Mouse (Mus musculus) stomach, embryonic 15.5 days (tissue): ENCODE measurements around the gene Gm49380. TPM values are rescaled to one million over a fixed set of nuclear protein-coding genes. Genes with fewer than 3 reads are reported as not detected.

ENCODE experiments used
- ATAC-seq: fragments of 200-750 bp; cut with Nextera tagmentation; 2 replicates; pipeline ENCODE4 v1.8.0; 2017; ENCODE audit warnings: low read depth, moderate number of reproducible peaks, moderate TSS enrichment; ENCODE audit not compliant: insufficient read depth, low FRiP score
- H3K27ac ChIP-seq: fragments of 300-500 bp; sonication (generic); 2 replicates; pipeline ENCODE4 v1.5.1; 2015; ENCODE audit warnings: mild to moderate bottlenecking, inconsistent platforms
- H3K27me3 ChIP-seq: fragments of 300-500 bp; sonication (generic); replicated peaks from 2 replicates; pipeline ENCODE4 v1.6.1; 2015; ENCODE audit warnings: inconsistent platforms
- H3K36me3 ChIP-seq: fragments of 300-500 bp; sonication (generic); 2 replicates; pipeline ENCODE4 v1.6.1; 2015; ENCODE audit warnings: inconsistent platforms
- H3K4me1 ChIP-seq: fragments of 300-500 bp; sonication (generic); 2 replicates; pipeline ENCODE4 v1.6.1; 2015; ENCODE audit warnings: inconsistent platforms
- H3K4me2 ChIP-seq: fragments of 300-500 bp; sonication (generic); 2 replicates; pipeline ENCODE4 v1.6.1; 2015; ENCODE audit warnings: mild to moderate bottlenecking, inconsistent platforms
- H3K4me3 ChIP-seq: fragments of 300-500 bp; sonication (generic); replicated peaks from 2 replicates; pipeline ENCODE4 v1.5.1; 2015; ENCODE audit warnings: inconsistent platforms
- H3K9ac ChIP-seq: fragments of 300-500 bp; sonication (generic); 2 replicates; pipeline ENCODE4 v1.6.1; 2015; ENCODE audit warnings: inconsistent platforms
- H3K9me3 ChIP-seq: fragments of 300-500 bp; sonication (generic); 2 replicates; pipeline ENCODE4 v1.6.1; 2016; ENCODE audit warnings: inconsistent platforms
- WGBS: fragments of 180-500 bp; shearing (Covaris S2); methylation state at CpG from one replicate; pipeline ENCODE4 v1.1.7; 2015; 5-methylcytosine and 5-hydroxymethylcytosine counted together
- polyA plus RNA-seq: library from polyadenylated mRNA; unstranded; fragments of >200 nt; fragmentation: Nextera tagmentation; extraction: Ambion mirVana; gene quantifications from 2 replicates; pipeline ENCODE4 v1.2.1, GENCODE M21; 2015

Gene Gm49380
- polyA plus RNA-seq, 1 experiment from 2014 or later: 0.14 TPM

DNA sequence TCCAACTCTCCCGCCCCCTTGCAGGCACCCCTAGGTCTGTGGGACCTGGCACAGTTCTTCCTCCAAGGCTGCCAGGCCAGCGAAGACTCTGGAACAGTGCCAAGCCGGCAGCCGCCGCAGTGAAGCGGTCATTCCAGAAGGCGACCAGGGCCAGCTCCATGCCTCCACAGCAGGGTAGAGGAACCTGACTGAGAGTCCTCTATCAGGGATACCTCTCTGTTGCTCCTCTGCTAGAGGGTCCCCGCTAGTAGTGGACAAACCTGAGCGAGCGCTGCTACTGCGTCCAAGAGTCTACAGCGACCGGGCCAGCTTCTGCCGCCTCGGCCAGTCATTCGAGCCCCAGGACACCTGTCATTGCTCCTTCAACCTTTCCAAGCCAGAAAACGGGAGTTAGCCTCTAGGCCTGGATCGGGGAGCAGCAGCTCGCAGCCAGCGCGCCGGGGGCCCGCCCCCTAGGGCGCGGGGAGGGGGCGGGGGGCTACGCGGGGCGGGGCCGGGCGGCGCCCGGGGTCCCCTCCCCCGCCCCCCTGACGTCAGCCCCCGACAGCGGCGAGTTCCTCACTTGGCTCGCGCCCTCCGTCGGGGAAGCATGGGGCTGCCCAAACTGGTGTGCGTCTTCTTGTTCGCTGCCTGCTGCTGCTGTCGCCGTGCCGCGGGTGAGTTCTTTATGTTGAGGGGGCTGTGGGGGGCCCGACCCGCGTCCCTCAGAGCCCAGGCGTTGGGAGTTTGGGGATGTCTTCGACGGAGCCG is 21.0 kb upstream of the Gm49380 start, which contains the start of gene Mcam:
TSS of gene Mcam (plus strand) at position 369 of the 750 bp plus-strand sequence.
- under 1% methylated on average over 50 of the region's 55 CpGs for WGBS
- peaks cover 28% of the 10 kb centered on the region for H3K4me1 ChIP-seq
- H3K36me3 ChIP-seq: no peaks in the 10 kb centered on the region
- peak within 1 kb of the TSS; percentile 65 for H3K4me3 ChIP-seq
- H3K27me3 ChIP-seq: no peaks in the 10 kb centered on the region
- H3K9me3 ChIP-seq: no peaks in the 10 kb centered on the region
- ATAC-seq: peak; percentile 21; the same call in 1 of the 2 replicates
- peak within 1 kb of the TSS; percentile 87 for H3K27ac ChIP-seq
- peak within 1 kb of the TSS; percentile 78 for H3K9ac ChIP-seq
- peak within 1 kb of the TSS; percentile 92 for H3K4me2 ChIP-seq

DNA sequence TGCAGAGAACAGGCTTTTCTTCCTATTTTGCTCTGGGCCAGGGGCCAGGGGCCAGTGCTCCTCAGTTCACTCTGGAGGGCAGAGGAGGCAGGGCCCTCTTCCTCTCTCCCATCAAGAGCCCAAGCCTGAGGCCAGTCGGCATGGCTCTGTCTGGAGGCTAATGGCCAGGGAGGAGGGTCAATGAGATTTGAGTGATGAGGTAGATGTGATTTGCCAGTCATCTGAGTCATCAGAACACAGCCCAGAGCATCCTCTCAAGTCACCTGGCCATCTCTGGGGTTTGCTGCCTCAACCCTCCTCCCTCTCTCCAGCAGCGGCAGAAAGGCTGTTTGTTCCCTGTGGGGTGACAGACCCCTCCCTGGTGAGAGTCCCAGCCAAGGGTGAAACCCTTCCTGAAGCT is 20.0 kb upstream of the Gm49380 start:
- H3K4me3 ChIP-seq: peak overlapping the region; percentile 65
- peak overlapping the region; percentile 92 for H3K4me2 ChIP-seq
- H3K27ac ChIP-seq: peak overlapping the region; percentile 87
- H3K27me3 ChIP-seq: no peaks in the 10 kb centered on the region
- peaks cover 28% of the 10 kb centered on the region for H3K4me1 ChIP-seq
- WGBS: 11% methylated on average over 2 of the region's 2 CpGs
- H3K36me3 ChIP-seq: no peaks in the 10 kb centered on the region
- no peak for ATAC-seq
- no peak overlapping the region for H3K9ac ChIP-seq
- H3K9me3 ChIP-seq: no peaks in the 10 kb centered on the region

DNA sequence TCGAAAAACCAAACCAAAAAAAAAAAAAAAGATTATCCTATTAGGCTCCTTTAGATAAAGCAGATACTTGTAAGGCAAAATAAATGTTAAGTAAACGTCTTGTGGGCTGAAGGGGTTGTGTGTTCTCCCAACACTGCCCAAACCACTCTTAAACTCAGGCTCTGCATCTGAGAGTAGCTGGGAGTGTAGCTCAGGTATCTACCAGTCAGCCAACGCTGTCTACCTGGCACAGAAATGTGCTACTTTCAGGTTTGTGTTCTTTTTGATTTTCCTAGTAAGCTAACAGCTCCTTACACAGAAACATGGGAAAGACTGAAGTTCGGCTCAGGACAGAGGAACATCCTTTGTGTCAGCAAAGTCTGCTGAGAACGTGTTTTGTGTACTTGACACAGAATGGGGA is 18.9 kb upstream of the Gm49380 start:
- 62% methylated on average over 5 of the region's 5 CpGs for WGBS
- H3K4me2 ChIP-seq: no peak overlapping the region
- no peak for ATAC-seq
- no peaks in the 10 kb centered on the region for H3K36me3 ChIP-seq
- H3K4me3 ChIP-seq: no peak overlapping the region
- H3K4me1 ChIP-seq: peaks cover 28% of the 10 kb centered on the region
- no peaks in the 10 kb centered on the region for H3K27me3 ChIP-seq
- no peak overlapping the region for H3K27ac ChIP-seq
- no peak overlapping the region for H3K9ac ChIP-seq
- H3K9me3 ChIP-seq: no peaks in the 10 kb centered on the region

DNA sequence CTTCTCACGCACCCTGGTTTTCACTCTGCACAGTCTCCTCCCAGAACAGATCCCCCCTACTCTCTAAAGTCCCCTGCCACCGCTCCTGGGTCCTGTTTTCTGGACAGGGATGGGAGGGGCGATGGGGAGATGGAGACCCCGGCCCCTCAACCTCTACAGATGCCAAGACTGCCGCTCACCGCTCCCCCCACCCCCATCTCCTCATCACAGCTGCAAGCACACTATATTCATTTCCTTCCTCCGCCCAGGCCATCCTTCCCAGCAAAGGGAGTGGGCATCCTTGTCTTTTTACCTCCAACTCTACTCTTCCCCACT is 17.9 kb upstream of the Gm49380 start:
- WGBS: 43% methylated on average over 7 of the region's 7 CpGs
- peak overlapping the region; percentile 90 for H3K27ac ChIP-seq
- no peak overlapping the region for H3K4me3 ChIP-seq
- no peak overlapping the region for H3K9ac ChIP-seq
- no peaks in the 10 kb centered on the region for H3K27me3 ChIP-seq
- H3K9me3 ChIP-seq: no peaks in the 10 kb centered on the region
- ATAC-seq: no peak
- no peaks in the 10 kb centered on the region for H3K36me3 ChIP-seq
- H3K4me2 ChIP-seq: no peak overlapping the region; the same call in 1 of the 2 replicates
- H3K4me1 ChIP-seq: peaks cover 32% of the 10 kb centered on the region

DNA sequence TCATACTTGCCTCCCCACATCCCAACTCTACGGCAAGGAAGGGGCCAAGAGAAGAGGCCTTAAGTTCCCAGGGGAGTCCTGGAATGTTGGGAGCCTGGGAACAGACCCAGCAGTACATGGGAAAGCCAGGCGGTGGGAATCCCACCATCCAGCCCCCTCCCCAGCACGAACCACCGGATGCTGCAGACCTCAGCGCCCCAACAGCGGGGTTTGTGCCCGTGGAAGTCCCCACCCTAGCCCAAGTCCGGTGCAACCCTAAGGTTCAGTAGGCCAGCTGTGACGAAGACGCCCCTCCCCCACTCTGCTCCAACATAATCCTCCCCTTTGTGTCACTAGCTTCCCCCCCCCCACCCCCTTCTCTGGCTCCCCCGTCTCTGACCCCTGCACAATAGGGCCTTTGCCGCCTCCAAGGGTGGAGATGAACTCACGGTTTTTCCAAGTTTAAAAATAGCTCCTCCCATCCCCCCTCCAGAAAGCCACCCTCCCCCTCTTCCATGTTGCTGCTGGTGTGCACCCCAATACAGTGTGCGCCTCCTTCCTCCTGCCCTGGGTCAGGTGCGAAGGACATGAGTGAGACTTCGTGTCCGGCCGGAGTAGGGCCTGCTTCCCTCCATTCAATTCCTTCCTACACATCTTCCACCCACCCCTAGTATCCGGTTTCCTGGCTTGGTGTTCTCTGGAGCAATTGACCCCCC is 17.4 kb upstream of the Gm49380 start:
- Histone ChIP-seq H3K27me3 (no peaks in the 10 kb centered on the region), H3K36me3 (no peaks in the 10 kb centered on the region), H3K9ac (no peak overlapping the region), H3K4me2 (peak overlapping the region; percentile 67), H3K4me1 (peaks cover 30% of the 10 kb centered on the region), H3K9me3 (no peaks in the 10 kb centered on the region), H3K27ac (peak overlapping the region; percentile 90), H3K4me3 (peak overlapping the region; percentile 38; the same call in 1 of the 2 replicates)
- WGBS: 25% methylated on average over 19 of the region's 19 CpGs
- ATAC-seq: peak; percentile 9; the same call in 1 of the 2 replicates

DNA sequence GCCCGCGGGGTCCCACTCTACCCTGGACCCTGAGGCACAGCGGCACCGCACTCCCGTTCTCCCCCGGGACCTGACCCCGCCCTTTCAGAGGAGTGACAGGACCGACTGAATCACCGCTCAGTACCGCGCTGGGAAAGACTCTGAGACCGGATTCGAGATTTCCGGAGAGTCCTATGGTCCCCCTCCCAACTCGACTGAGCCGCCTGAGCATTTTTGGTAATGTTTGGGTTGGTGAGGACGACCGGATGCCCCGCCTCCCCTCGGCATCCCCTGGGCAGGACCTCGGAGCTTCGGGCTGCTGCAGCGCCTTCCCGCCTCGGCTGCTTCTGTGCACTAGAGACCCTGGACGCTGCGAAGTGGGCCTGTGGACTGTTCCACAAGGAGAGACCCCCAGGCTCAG is 16.7 kb upstream of the Gm49380 start:
- WGBS: 0% methylated on average over 27 of the region's 27 CpGs
- H3K4me1 ChIP-seq: peaks cover 31% of the 10 kb centered on the region
- H3K27me3 ChIP-seq: no peaks in the 10 kb centered on the region
- peak; percentile 59 for ATAC-seq
- H3K36me3 ChIP-seq: no peaks in the 10 kb centered on the region
- H3K4me3 ChIP-seq: peak overlapping the region; percentile 38
- no peaks in the 10 kb centered on the region for H3K9me3 ChIP-seq
- H3K27ac ChIP-seq: peak overlapping the region; percentile 93
- peak overlapping the region; percentile 67 for H3K4me2 ChIP-seq
- peak overlapping the region; percentile 17; the same call in 1 of the 2 replicates for H3K9ac ChIP-seq

DNA sequence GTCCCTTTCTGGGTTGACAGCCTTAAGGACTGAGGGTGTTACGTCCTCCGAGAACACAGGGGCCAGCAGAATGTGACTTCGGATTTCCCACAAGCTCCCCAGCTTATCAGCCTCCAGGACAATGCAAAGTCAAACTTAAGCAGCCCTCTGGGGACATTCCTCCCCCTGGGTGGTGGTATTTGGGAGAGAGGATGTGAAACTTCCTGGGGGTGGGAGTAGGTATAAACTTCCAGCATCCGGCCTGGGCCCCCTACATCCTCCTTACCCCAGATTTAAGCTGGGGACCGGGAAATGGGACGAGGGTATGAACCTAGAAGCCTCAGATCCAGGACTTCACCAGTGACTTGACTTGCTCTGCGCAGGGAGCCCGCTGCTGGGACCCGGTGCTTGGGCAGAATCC is 16.3 kb upstream of the Gm49380 start:
- Histone ChIP-seq H3K9me3 (no peaks in the 10 kb centered on the region), H3K4me3 (peak overlapping the region; percentile 38), H3K4me1 (peaks cover 27% of the 10 kb centered on the region), H3K4me2 (peak overlapping the region; percentile 67), H3K36me3 (no peaks in the 10 kb centered on the region), H3K27ac (peak overlapping the region; percentile 93), H3K9ac (peak overlapping the region; percentile 17; the same call in 1 of the 2 replicates), H3K27me3 (no peaks in the 10 kb centered on the region)
- 7% methylated on average over 9 of the region's 9 CpGs for WGBS
- ATAC-seq: no peak

DNA sequence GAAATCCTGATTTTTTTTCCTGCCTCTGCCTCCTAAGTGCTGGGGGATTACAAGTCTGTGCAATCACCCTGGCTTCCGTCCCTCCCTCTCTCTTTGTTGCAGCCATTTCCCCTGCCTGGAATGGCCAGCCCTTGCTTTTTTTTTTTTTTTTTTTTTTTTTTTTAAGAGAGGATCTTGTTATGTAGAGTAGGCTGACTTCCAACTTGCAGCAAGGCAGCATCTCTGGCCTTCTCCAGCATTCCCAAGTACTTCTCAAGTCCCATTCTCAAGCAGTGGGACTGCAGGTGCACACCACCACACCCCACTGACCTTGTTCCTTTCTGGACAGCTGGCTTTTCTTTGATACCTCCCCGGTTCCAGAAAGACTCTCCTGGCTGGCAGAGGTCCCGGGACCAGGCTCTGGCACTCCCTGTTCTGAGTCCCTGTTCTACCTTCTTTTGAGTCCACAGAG is 14.1 kb upstream of the Gm49380 start:
- H3K4me3 ChIP-seq: no peak overlapping the region
- H3K4me1 ChIP-seq: peaks cover 22% of the 10 kb centered on the region
- WGBS: 53% methylated on average over 3 of the region's 3 CpGs
- H3K9me3 ChIP-seq: no peaks in the 10 kb centered on the region
- H3K36me3 ChIP-seq: no peaks in the 10 kb centered on the region
- no peak overlapping the region for H3K9ac ChIP-seq
- no peak for ATAC-seq
- no peak overlapping the region for H3K27ac ChIP-seq
- no peaks in the 10 kb centered on the region for H3K27me3 ChIP-seq
- H3K4me2 ChIP-seq: no peak overlapping the region

DNA sequence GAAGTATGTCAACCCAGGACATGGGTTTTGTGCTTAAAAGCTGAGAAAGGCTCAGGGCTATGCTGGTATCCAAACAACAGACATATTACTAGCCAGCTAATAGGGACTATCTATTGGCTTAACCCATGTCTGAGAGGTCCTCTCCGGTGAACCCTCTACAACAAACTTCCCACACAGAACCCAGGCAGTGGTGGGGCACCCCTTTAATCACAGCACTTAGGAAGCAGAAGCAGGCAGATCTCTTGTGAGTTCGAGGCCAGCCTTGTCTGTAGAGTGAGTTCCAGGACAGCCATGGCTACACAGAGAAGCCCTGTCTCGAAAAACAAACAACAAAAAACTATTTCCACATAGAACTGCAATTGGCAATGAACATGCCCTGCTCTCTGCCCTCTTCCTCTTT is 13.4 kb upstream of the Gm49380 start:
- Histone ChIP-seq H3K9me3 (no peaks in the 10 kb centered on the region), H3K4me3 (no peak overlapping the region), H3K9ac (no peak overlapping the region), H3K4me2 (no peak overlapping the region), H3K27me3 (no peaks in the 10 kb centered on the region), H3K36me3 (no peaks in the 10 kb centered on the region), H3K4me1 (peaks cover 22% of the 10 kb centered on the region), H3K27ac (peak overlapping the region; percentile 51; the same call in 1 of the 2 replicates)
- 77% methylated on average over 3 of the region's 3 CpGs for WGBS
- ATAC-seq: no peak

DNA sequence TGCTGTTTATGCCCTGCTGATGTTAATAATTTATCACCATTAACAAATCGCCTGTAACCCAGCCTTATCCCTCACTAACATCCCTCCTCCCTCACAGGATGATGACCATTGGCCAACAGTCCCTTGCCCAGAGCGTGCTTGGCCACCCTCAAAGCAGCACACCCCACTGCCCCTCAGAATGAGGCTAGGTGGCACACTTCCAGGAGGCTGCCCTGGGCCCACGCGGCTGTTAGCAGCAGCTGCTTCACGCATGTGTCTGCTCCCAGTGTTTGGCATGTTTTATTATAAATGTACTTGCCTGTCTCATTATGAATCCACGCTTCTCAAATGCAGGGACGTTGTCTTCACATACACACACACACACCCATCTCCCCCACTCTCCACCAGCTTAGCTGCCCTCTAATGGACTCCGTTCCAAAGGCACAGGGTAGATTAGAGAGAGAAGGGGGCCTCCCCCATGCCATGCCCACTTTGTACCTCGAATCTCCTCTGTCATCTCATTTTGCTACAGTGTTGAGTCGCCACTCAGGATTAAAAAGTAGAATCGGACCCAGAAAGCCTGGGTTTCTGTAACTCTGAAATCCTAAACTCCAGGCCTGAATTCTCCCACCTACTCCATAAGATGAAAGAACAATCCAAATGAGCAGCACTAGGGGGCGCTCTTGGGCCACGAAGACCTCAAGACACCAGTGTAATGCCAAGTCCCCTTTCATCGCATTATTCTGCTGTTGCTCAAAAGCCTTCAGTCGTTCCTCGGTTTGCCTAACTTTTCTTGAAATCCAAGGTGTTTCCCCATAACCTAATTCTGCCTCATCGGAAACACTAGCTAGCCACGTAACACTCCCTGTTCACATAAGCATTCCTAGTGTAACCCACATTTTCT is 12.5 kb upstream of the Gm49380 start:
- Histone ChIP-seq H3K27me3 (no peaks in the 10 kb centered on the region), H3K9me3 (no peaks in the 10 kb centered on the region), H3K4me3 (no peak overlapping the region), H3K4me1 (peaks cover 17% of the 10 kb centered on the region), H3K36me3 (no peaks in the 10 kb centered on the region), H3K27ac (peak overlapping the region; percentile 51; the same call in 1 of the 2 replicates), H3K4me2 (peak overlapping the region; percentile 33), H3K9ac (no peak overlapping the region)
- no peak for ATAC-seq
- 24% methylated on average over 18 of the region's 18 CpGs for WGBS

DNA sequence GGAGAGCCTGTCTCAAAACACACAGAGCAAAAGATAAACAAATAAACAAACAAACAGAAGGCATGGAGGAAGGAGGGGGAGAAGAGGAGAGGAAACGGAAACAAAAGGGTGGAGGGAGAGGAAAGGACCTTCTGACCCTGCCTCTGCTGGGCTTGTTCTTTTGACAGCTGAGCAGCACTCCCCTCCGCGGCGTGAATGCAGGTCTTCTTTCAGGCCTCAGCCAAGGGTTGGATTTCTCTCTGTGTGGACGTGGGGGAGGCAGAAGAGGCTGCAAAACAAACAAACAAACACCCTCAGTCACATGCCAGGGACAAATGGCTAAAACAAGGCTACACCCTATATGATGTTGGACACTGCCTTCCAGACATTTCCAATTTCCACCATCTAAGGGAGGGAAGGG is 11.7 kb upstream of the Gm49380 start:
- Histone ChIP-seq H3K4me3 (no peak overlapping the region), H3K27me3 (no peaks in the 10 kb centered on the region), H3K9ac (no peak overlapping the region), H3K36me3 (no peaks in the 10 kb centered on the region), H3K9me3 (no peaks in the 10 kb centered on the region), H3K4me1 (peaks cover 10% of the 10 kb centered on the region), H3K27ac (no peak overlapping the region), H3K4me2 (no peak overlapping the region)
- 58% methylated on average over 5 of the region's 5 CpGs for WGBS
- no peak for ATAC-seq
